Mouse (Mus musculus) midbrain, embryonic 10.5 days (tissue): ENCODE results near the gene Oscp1. TPM values are rescaled to one million over a fixed set of nuclear protein-coding genes. Genes with fewer than 3 reads are reported as not detected.
"Not testable (repeated sequence)": the region's sequence is repeated elsewhere in the genome, so short reads cannot be mapped to it uniquely, and the experiment has no call there.

Experiments
- DNase-seq: peaks from one replicate; pipeline ENCODE4 v3.0.0-alpha.2; 2017; ENCODE audit warnings: low spot score
- H3K27ac ChIP-seq: fragments of 300-500 bp; sonication (generic); replicated peaks from 2 replicates; pipeline ENCODE4 v1.5.1; 2016; ENCODE audit warnings: mild to moderate bottlenecking
- H3K27me3 ChIP-seq: fragments of 300-500 bp; sonication (generic); 2 replicates; pipeline ENCODE4 v1.6.1; 2016; ENCODE audit warnings: low read depth, mild to moderate bottlenecking; ENCODE audit not compliant: poor library complexity, severe bottlenecking
- H3K36me3 ChIP-seq: fragments of 300-500 bp; sonication (generic); 2 replicates; pipeline ENCODE4 v1.6.1; 2016; ENCODE audit warnings: mild to moderate bottlenecking, moderate library complexity
- H3K4me1 ChIP-seq: fragments of 300-500 bp; sonication (generic); 2 replicates; pipeline ENCODE4 v1.6.1; 2016
- H3K4me3 ChIP-seq: fragments of 300-500 bp; sonication (generic); 2 replicates; pipeline ENCODE4 v1.5.1; 2016; ENCODE audit warnings: mild to moderate bottlenecking, moderate library complexity
- H3K9me3 ChIP-seq: fragments of 300-500 bp; sonication (generic); replicated peaks from 2 replicates; pipeline ENCODE4 v1.6.1; 2016; ENCODE audit warnings: mild to moderate bottlenecking
- WGBS: fragments of 180-500 bp; shearing (Covaris S2); methylation state at CpG from one replicate; pipeline ENCODE4 v1.1.7; 2016; 5-methylcytosine and 5-hydroxymethylcytosine counted together
- polyA plus RNA-seq: library from polyadenylated mRNA; unstranded; fragments of >200 nt; fragmentation: Nextera tagmentation; extraction: Ambion mirVana; gene quantifications from 2 replicates; pipeline ENCODE4 v1.2.1, GENCODE M21; 2016

Gene Oscp1
- polyA plus RNA-seq, 1 experiment from 2014 or later = 33.2 TPM

GRCm38 (mm10) chr4:126090101-126090847 lies 31.9 kb downstream of the Oscp1 start:
- no peaks in the 10 kb centered on the region for H3K4me1 ChIP-seq
- H3K27me3 ChIP-seq = no peaks in the 10 kb centered on the region
- DNase-seq = no peak
- H3K9me3 ChIP-seq = no peaks in the 10 kb centered on the region
- H3K4me3 ChIP-seq = no peak overlapping the region
- H3K27ac ChIP-seq = no peak overlapping the region
- 88% methylated on average over 7 of the region's 7 CpGs for WGBS
- H3K36me3 ChIP-seq = 0 out of 2 replicates have a peak, but pooled peaks cover 8% of the 10 kb centered on the region

GRCm38 (mm10) chr4:126090848-126091124 lies 32.4 kb downstream of the Oscp1 start:
- 81% methylated on average over 4 of the region's 4 CpGs for WGBS
- no peak for DNase-seq

GRCm38 (mm10) chr4:126091873-126092272 lies 33.5 kb downstream of the Oscp1 start:
- no peak for DNase-seq
- H3K27me3 ChIP-seq = no peaks in the 10 kb centered on the region
- peaks cover 5% of the 10 kb centered on the region for H3K4me1 ChIP-seq
- no peak overlapping the region for H3K4me3 ChIP-seq
- H3K36me3 ChIP-seq = 0 out of 2 replicates have a peak, but pooled peaks cover 8% of the 10 kb centered on the region
- no peaks in the 10 kb centered on the region for H3K9me3 ChIP-seq
- no peak overlapping the region for H3K27ac ChIP-seq
- 86% methylated on average over 8 of the region's 8 CpGs for WGBS

More at GRCm38 (mm10) chr4:126090848-126091124, 32.4 kb downstream of the Oscp1 start:
- H3K36me3 ChIP-seq = 0 out of 2 replicates have a peak, but pooled peaks cover 8% of the 10 kb centered on the region
- H3K27ac ChIP-seq = no peak overlapping the region
- H3K4me3 ChIP-seq = no peak overlapping the region
- no peaks in the 10 kb centered on the region for H3K27me3 ChIP-seq
- no peaks in the 10 kb centered on the region for H3K9me3 ChIP-seq
- no peaks in the 10 kb centered on the region for H3K4me1 ChIP-seq

- Histone ChIP-seq H3K36me3 (peaks cover 25% of the 10 kb centered on the region), H3K4me1 (peaks cover 18% of the 10 kb centered on the region), H3K4me3 (peak overlapping the region; percentile 72), H3K27ac (peak overlapping the region; percentile 90)
- H3K27me3 ChIP-seq, H3K9me3 ChIP-seq, DNase-seq: not testable (repeated sequence)
- WGBS = 59% methylated on average over 14 of the region's 14 CpGs
Observed at GRCm38 (mm10) chr4:126095622-126096430, 37.5 kb downstream of the Oscp1 start.

GRCm38 (mm10) chr4:126096464-126097111 lies 38.2 kb downstream of the Oscp1 start, which contains the start of gene Lsm10:
TSS of gene Lsm10 (plus strand) at chr4:126096623.
- Histone ChIP-seq H3K36me3 (peaks cover 26% of the 10 kb centered on the region), H3K27ac (peak within 1 kb of the TSS; percentile 90), H3K9me3 (no peaks in the 10 kb centered on the region), H3K27me3 (no peaks in the 10 kb centered on the region), H3K4me1 (peaks cover 18% of the 10 kb centered on the region), H3K4me3 (peak within 1 kb of the TSS; percentile 72)
- 5% methylated on average over 37 of the region's 37 CpGs for WGBS
- DNase-seq = peak; percentile 96

GRCm38 (mm10) chr4:126097711-126098253 lies 39.4 kb downstream of the Oscp1 start:
- no peak overlapping the region for H3K27ac ChIP-seq
- H3K4me1 ChIP-seq = peaks cover 27% of the 10 kb centered on the region
- no peaks in the 10 kb centered on the region for H3K27me3 ChIP-seq
- H3K36me3 ChIP-seq = peaks cover 26% of the 10 kb centered on the region
- DNase-seq = no peak
- H3K4me3 ChIP-seq = peak overlapping the region; percentile 72; the same call in 1 of the 2 replicates
- 96% methylated on average over 20 of the region's 20 CpGs for WGBS
- H3K9me3 ChIP-seq = no peaks in the 10 kb centered on the region

GRCm38 (mm10) chr4:126099365-126099764 lies 41.0 kb downstream of the Oscp1 start:
- Histone ChIP-seq H3K4me3 (no peak overlapping the region), H3K4me1 (peaks cover 43% of the 10 kb centered on the region), H3K36me3 (peaks cover 26% of the 10 kb centered on the region), H3K9me3 (no peaks in the 10 kb centered on the region), H3K27ac (no peak overlapping the region), H3K27me3 (no peaks in the 10 kb centered on the region)
- DNase-seq = no peak
- 88% methylated on average over 3 of the region's 3 CpGs for WGBS

GRCm38 (mm10) chr4:126100764-126101163 lies 42.4 kb downstream of the Oscp1 start:
- no peak for DNase-seq
- Histone ChIP-seq H3K4me3 (no peak overlapping the region), H3K36me3 (peaks cover 26% of the 10 kb centered on the region), H3K4me1 (peaks cover 57% of the 10 kb centered on the region), H3K27me3 (no peaks in the 10 kb centered on the region), H3K9me3 (no peaks in the 10 kb centered on the region), H3K27ac (no peak overlapping the region)
- 85% methylated on average over 3 of the region's 3 CpGs for WGBS

- peaks cover 26% of the 10 kb centered on the region for H3K36me3 ChIP-seq
- H3K9me3 ChIP-seq = no peaks in the 10 kb centered on the region
- peak overlapping the region; percentile 89 for H3K27ac ChIP-seq
- H3K27me3 ChIP-seq = no peaks in the 10 kb centered on the region
- H3K4me3 ChIP-seq = peak overlapping the region; percentile 98; the same call in 1 of the 2 replicates
- 50% methylated on average over 7 of the region's 7 CpGs for WGBS
- peaks cover 54% of the 10 kb centered on the region for H3K4me1 ChIP-seq
- DNase-seq = no peak
Observed at GRCm38 (mm10) chr4:126102061-126102841, 43.9 kb downstream of the Oscp1 start.

GRCm38 (mm10) chr4:126103057-126103581 lies 44.8 kb downstream of the Oscp1 start:
- peak; percentile 61 for DNase-seq
- Histone ChIP-seq H3K27ac (peak overlapping the region; percentile 89), H3K4me3 (peak overlapping the region; percentile 98), H3K27me3 (no peaks in the 10 kb centered on the region), H3K4me1 (peaks cover 52% of the 10 kb centered on the region), H3K36me3 (peaks cover 22% of the 10 kb centered on the region), H3K9me3 (no peaks in the 10 kb centered on the region)
- WGBS = 3% methylated on average over 15 of the region's 15 CpGs

- peak within 1 kb of the TSS; percentile 98 for H3K4me3 ChIP-seq
- H3K27me3 ChIP-seq = no peaks in the 10 kb centered on the region
- H3K36me3 ChIP-seq = peaks cover 17% of the 10 kb centered on the region
- DNase-seq = peak; percentile 98
- H3K9me3 ChIP-seq = no peaks in the 10 kb centered on the region
- peaks cover 56% of the 10 kb centered on the region for H3K4me1 ChIP-seq
- H3K27ac ChIP-seq = peak within 1 kb of the TSS; percentile 89
- WGBS = under 1% methylated on average over 33 of the region's 34 CpGs
Observed at GRCm38 (mm10) chr4:126103590-126104068, 45.3 kb downstream of the Oscp1 start, which contains the start of gene Stk40. TSS of gene Stk40 (plus strand) at chr4:126103957.
